Mouse (Mus musculus) MEL (cell line): Measurements from ENCODE around the gene Tbc1d1. TPM values are rescaled to one million over a fixed set of nuclear protein-coding genes. Genes with fewer than 3 reads are reported as not detected.

ENCODE experiments used
- DNase-seq: peaks from one replicate; pipeline ENCODE4 v3.0.0; 2011; ENCODE audit warnings: low read depth, low spot score
- H3K27ac ChIP-seq: 2 replicates; pipeline ENCODE4 v1.5.1; 2012; ENCODE audit warnings: low read depth, mild to moderate bottlenecking, control low read depth, low read length, moderate library complexity; ENCODE audit not compliant: control insufficient read depth
- H3K27me3 ChIP-seq, 2 experiments: fragments of 150-350 bp in 1 of 2; sonication (generic) in 1 of 2; 2 replicates each; pipeline ENCODE4 v1.6.1; 2012; ENCODE audit warnings: low read length in 2 of 2, mild to moderate bottlenecking in 2 of 2, improper control_type of control experiment in 1 of 2, moderate library complexity in 1 of 2; ENCODE audit not compliant: insufficient read depth in 2 of 2, control insufficient read depth in 1 of 2
- H3K36me3 ChIP-seq, 2 experiments: 2 replicates each; pipeline ENCODE4 v1.6.1; 2012 to 2014; ENCODE audit warnings: low read length in 2 of 2, improper control_type of control experiment in 1 of 2, inconsistent platforms in 1 of 2, mild to moderate bottlenecking in 1 of 2; ENCODE audit not compliant: insufficient read depth in 2 of 2, control insufficient read depth in 1 of 2
- H3K4me1 ChIP-seq, 2 experiments: fragments of 150-350 bp in 1 of 2; sonication (generic) in 1 of 2; 2 replicates each; pipeline ENCODE4 v1.6.1; 2012; ENCODE audit warnings: low read length in 2 of 2, improper control_type of control experiment in 1 of 2, mild to moderate bottlenecking in 1 of 2; ENCODE audit not compliant: insufficient read depth in 2 of 2, control insufficient read depth in 1 of 2
- H3K4me3 ChIP-seq, 2 experiments: fragments of 150-350 bp in 1 of 2; sonication (generic) in 1 of 2; 2 replicates each; pipeline ENCODE4 v1.5.1; 2012; ENCODE audit warnings: low read depth in 2 of 2, low read length in 2 of 2, mild to moderate bottlenecking in 2 of 2, moderate library complexity in 2 of 2, control low read depth in 1 of 2, improper control_type of control experiment in 1 of 2; ENCODE audit not compliant: control insufficient read depth in 1 of 2, insufficient read depth in 1 of 2
- H3K79me2 ChIP-seq: 2 replicates; pipeline ENCODE4 v1.6.1; 2012; ENCODE audit warnings: mild to moderate bottlenecking, low read length, moderate library complexity; ENCODE audit not compliant: control insufficient read depth, poor library complexity, insufficient read depth
- H3K9ac ChIP-seq: 2 replicates; pipeline ENCODE4 v1.6.1; 2012; ENCODE audit warnings: low read depth, mild to moderate bottlenecking, control low read depth, low read length, moderate library complexity; ENCODE audit not compliant: control insufficient read depth, poor library complexity, severe bottlenecking
- H3K9me3 ChIP-seq: fragments of 150-350 bp; sonication (generic); replicated peaks from 2 replicates; pipeline ENCODE4 v1.6.1; 2012; ENCODE audit warnings: mild to moderate bottlenecking, low read length, improper control_type of control experiment, moderate library complexity; ENCODE audit not compliant: insufficient read depth
- BHLHE40 ChIP-seq: IDR thresholded peaks from 2 replicates; pipeline ENCODE4 v1.6.1; 2012; ENCODE audit warnings: low read depth, mild to moderate bottlenecking, inconsistent platforms, low read length, improper control_type of control experiment, borderline replicate concordance
- CHD1 ChIP-seq: IDR thresholded peaks from 2 replicates; pipeline ENCODE4 v1.6.1; 2012; ENCODE audit warnings: low read depth, mild to moderate bottlenecking, inconsistent platforms, low read length, improper control_type of control experiment
- E2F4 ChIP-seq: IDR thresholded peaks from 2 replicates; pipeline ENCODE4 v1.6.1; 2011; ENCODE audit warnings: low read depth, low read length, improper control_type of control experiment, borderline replicate concordance
- EP300 ChIP-seq, 2 experiments: IDR thresholded peaks; 2 replicates each; pipeline ENCODE4 v1.6.1; 2011; ENCODE audit warnings: improper control_type of control experiment in 2 of 2, low read length in 2 of 2, low read depth in 1 of 2, mild to moderate bottlenecking in 1 of 2
- GATA1 ChIP-seq: IDR thresholded peaks from 2 replicates; pipeline ENCODE4 v1.6.1; 2011; ENCODE audit warnings: low read depth, low read length, improper control_type of control experiment
- HCFC1 ChIP-seq: IDR thresholded peaks from 2 replicates; pipeline ENCODE4 v1.6.1; 2012; ENCODE audit warnings: low read depth, mild to moderate bottlenecking, inconsistent platforms, low read length, improper control_type of control experiment, moderate library complexity
- JUND ChIP-seq: IDR thresholded peaks from 2 replicates; pipeline ENCODE4 v1.6.1; 2011; ENCODE audit warnings: low read depth, mild to moderate bottlenecking, improper control_type of control experiment, low read length
- KAT2A ChIP-seq: conservative IDR thresholded peaks from 2 replicates; pipeline ENCODE4 v1.6.1; 2012; ENCODE audit warnings: low read depth, low read length, improper control_type of control experiment, inconsistent platforms
- MAFK ChIP-seq: IDR thresholded peaks from 2 replicates; pipeline ENCODE4 v1.6.1; 2011; ENCODE audit warnings: low read depth, mild to moderate bottlenecking, low read length, improper control_type of control experiment, borderline replicate concordance
- MAZ ChIP-seq: IDR thresholded peaks from 2 replicates; pipeline ENCODE4 v1.6.1; 2012; ENCODE audit warnings: low read depth, mild to moderate bottlenecking, inconsistent platforms, low read length, improper control_type of control experiment
- MXI1 ChIP-seq: IDR thresholded peaks from 2 replicates; pipeline ENCODE4 v1.6.1; 2011; ENCODE audit warnings: mild to moderate bottlenecking, low read depth, low read length, improper control_type of control experiment
- MYB ChIP-seq: IDR thresholded peaks from 2 replicates; pipeline ENCODE4 v1.6.1; 2011; ENCODE audit warnings: mild to moderate bottlenecking, low read depth, low read length, improper control_type of control experiment
- MYC ChIP-seq: IDR thresholded peaks from 2 replicates; pipeline ENCODE4 v1.6.1; 2011; ENCODE audit warnings: low read depth, mild to moderate bottlenecking, low read length, improper control_type of control experiment, moderate library complexity
- NRF1 ChIP-seq: IDR thresholded peaks from 2 replicates; pipeline ENCODE4 v1.6.1; 2014; ENCODE audit warnings: low read depth, mild to moderate bottlenecking, inconsistent platforms, low read length, improper control_type of control experiment, moderate library complexity; ENCODE audit not compliant: poor library complexity, insufficient read depth, severe bottlenecking
- POLR2A ChIP-seq, 2 experiments: IDR thresholded peaks; 2 replicates each; pipeline ENCODE4 v1.6.1; 2011 to 2012; ENCODE audit warnings: low read length in 2 of 2, mild to moderate bottlenecking in 2 of 2, control low read depth in 1 of 2, improper control_type of control experiment in 1 of 2, low read depth in 1 of 2, moderate library complexity in 1 of 2; ENCODE audit not compliant: control insufficient read depth in 1 of 2, insufficient read depth in 1 of 2, poor library complexity in 1 of 2
- POLR2AphosphoS2 ChIP-seq: IDR thresholded peaks from 2 replicates; pipeline ENCODE4 v1.6.1; 2011; ENCODE audit warnings: low read length, improper control_type of control experiment
- RAD21 ChIP-seq: IDR thresholded peaks from 2 replicates; pipeline ENCODE4 v1.6.1; 2011; ENCODE audit warnings: mild to moderate bottlenecking, low read depth, low read length, improper control_type of control experiment
- RCOR1 ChIP-seq: IDR thresholded peaks from 2 replicates; pipeline ENCODE4 v1.6.1; 2012; ENCODE audit warnings: low read depth, mild to moderate bottlenecking, inconsistent platforms, low read length, improper control_type of control experiment
- SIN3A ChIP-seq: IDR thresholded peaks from 2 replicates; pipeline ENCODE4 v1.6.1; 2012; ENCODE audit warnings: low read length, improper control_type of control experiment, inconsistent platforms
- SMC3 ChIP-seq: IDR thresholded peaks from 2 replicates; pipeline ENCODE4 v1.6.1; 2011; ENCODE audit warnings: low read depth, low read length, improper control_type of control experiment
- TAL1 ChIP-seq: IDR thresholded peaks from 2 replicates; pipeline ENCODE4 v1.6.1; 2012; ENCODE audit warnings: mild to moderate bottlenecking, inconsistent platforms, low read length, moderate library complexity, mixed read lengths
- TBP ChIP-seq: IDR thresholded peaks from 2 replicates; pipeline ENCODE4 v1.8.0; 2011; ENCODE audit warnings: low read depth, low read length, improper control_type of control experiment
- UBTF ChIP-seq: IDR thresholded peaks from 2 replicates; pipeline ENCODE4 v1.6.1; 2012; ENCODE audit warnings: low read depth, mild to moderate bottlenecking, inconsistent platforms, low read length, improper control_type of control experiment, moderate library complexity, borderline replicate concordance; ENCODE audit not compliant: insufficient read depth
- USF2 ChIP-seq, 2 experiments: IDR thresholded peaks; 2 replicates each; pipeline ENCODE4 v1.6.1; 2011 to 2012; ENCODE audit warnings: improper control_type of control experiment in 2 of 2, low read length in 2 of 2, borderline replicate concordance in 1 of 2, inconsistent platforms in 1 of 2, low read depth in 1 of 2, mild to moderate bottlenecking in 1 of 2; ENCODE audit not compliant: insufficient read depth in 1 of 2
- ZC3H11A ChIP-seq: IDR thresholded peaks from 2 replicates; pipeline ENCODE4 v1.6.1; 2012; ENCODE audit warnings: low read depth, mild to moderate bottlenecking, inconsistent platforms, low read length, improper control_type of control experiment
- ZKSCAN1 ChIP-seq: IDR thresholded peaks from 2 replicates; pipeline ENCODE4 v1.6.1; 2012; ENCODE audit warnings: low read depth, mild to moderate bottlenecking, inconsistent platforms, low read length, improper control_type of control experiment, moderate library complexity
- ZMIZ1 ChIP-seq: IDR thresholded peaks from 2 replicates; pipeline ENCODE4 v1.6.1; 2012; ENCODE audit warnings: low read depth, mild to moderate bottlenecking, inconsistent platforms, low read length, improper control_type of control experiment, moderate library complexity
- ZNF384 ChIP-seq: IDR thresholded peaks from 2 replicates; pipeline ENCODE4 v1.6.1; 2012; ENCODE audit warnings: low read depth, mild to moderate bottlenecking, inconsistent platforms, low read length, improper control_type of control experiment
- polyA plus RNA-seq, 2 experiments: library from polyadenylated mRNA; stranded (reverse) in 1 of 2; unstranded in 1 of 2; fragments of >175 nt in 1 of 2; fragments of >200 nt in 1 of 2; gene quantifications; 2 replicates each; pipeline versions ENCODE4 v1.2.1 to v1.2.4; 2012; ENCODE audit warnings: low replicate concordance in 2 of 2, low read depth in 1 of 2; ENCODE audit not compliant: insufficient read length in 2 of 2, insufficient read depth in 1 of 2, missing spikeins in 1 of 2
- total RNA-seq: library from RNA; depleted of rRNA; stranded (reverse); fragments of 300-350 nt; gene quantifications from 2 replicates; pipeline ENCODE4 v1.2.3, GENCODE M21; 2012

Gene Tbc1d1
- total and polyA plus RNA-seq, 3 experiments, result 22.5 to 24.4 TPM; not detected in 1

DNA sequence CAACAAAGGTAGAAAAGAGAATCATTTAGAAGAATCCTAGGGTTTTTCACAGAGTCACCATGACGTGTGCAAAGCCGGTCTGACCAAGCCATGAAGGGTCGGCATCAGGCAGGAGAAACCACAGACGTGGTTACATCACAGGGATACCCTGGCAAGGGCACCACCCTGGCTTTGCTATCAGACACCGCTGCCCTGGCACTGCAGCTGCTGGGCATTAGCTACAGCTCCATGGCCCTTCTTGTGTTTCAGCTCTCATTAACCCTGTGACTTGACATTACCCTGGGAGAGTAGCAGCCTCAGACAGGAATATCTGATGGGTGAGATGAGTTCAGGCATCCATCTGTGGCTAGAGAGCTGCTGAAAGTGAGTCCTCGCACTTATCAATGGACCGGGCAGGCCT lies 42.5 kb downstream of the Tbc1d1 start:
- DNase-seq, result no peak
- Histone ChIP-seq H3K36me3 (peaks cover 0 to 2% of the 10 kb centered on the region in 2 experiments; a peak in 1 of 4 replicates), H3K9ac (no peak overlapping the region), H3K27me3 (no peaks in the 10 kb centered on the region), H3K27ac (no peak overlapping the region), H3K4me1 (no peaks in the 10 kb centered on the region; a peak in 1 of 4 replicates), H3K9me3 (no peaks in the 10 kb centered on the region), H3K4me3 (no peak overlapping the region), H3K79me2 (no peaks in the 10 kb centered on the region)
- TF ChIP-seq EP300 (IDR thresholded peaks at IDR 0.05; ENCODE audit: low read depth in 1 of 2, low read length in 2 of 2), result no peak
- TF ChIP-seq ZC3H11A, result no peak
- no peak for TF ChIP-seq HCFC1
- no peak for TF ChIP-seq TAL1
- no peak for TF ChIP-seq RAD21
- TF ChIP-seq MYC, result no peak
- no peak for TF ChIP-seq POLR2A (IDR thresholded peaks at IDR 0.05; ENCODE audit: control insufficient read depth in 1 of 2, insufficient read depth in 1 of 2, low read depth in 1 of 2, low read length in 2 of 2, poor library complexity in 1 of 2)
- no peak for TF ChIP-seq MXI1
- TF ChIP-seq POLR2AphosphoS2, result no peak
- TF ChIP-seq GATA1, result no peak
- no peak for TF ChIP-seq ZKSCAN1
- TF ChIP-seq MAZ, result no peak
- no peak for TF ChIP-seq ZNF384
- no peak for TF ChIP-seq E2F4
- TF ChIP-seq SMC3, result no peak
- TF ChIP-seq NRF1, result no peak
- no peak for TF ChIP-seq JUND
- no peak for TF ChIP-seq SIN3A
- TF ChIP-seq TBP, result no peak

DNA sequence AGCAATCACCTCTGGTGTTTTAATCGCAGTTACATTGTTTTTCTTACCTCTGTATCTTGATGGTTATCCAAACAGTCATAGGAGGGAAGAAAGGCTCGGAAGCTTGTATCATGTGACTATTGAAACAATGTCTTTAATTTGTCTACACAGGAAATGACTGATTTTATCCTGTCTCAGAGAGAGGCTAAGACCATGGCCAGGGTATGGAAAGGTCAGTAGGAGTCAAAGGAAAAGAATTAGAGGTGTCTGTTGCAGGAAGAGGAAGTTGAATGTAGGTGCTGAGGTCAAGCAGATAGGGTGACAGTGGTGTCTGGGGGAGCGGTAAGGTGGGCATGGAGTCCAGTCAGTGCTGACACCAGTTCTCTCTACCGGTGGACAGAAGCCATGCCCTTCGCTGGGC lies 45.0 kb downstream of the Tbc1d1 start:
- Histone ChIP-seq H3K9me3 (no peaks in the 10 kb centered on the region), H3K79me2 (no peaks in the 10 kb centered on the region), H3K4me1 (peaks cover 0 to 8% of the 10 kb centered on the region in 2 experiments; a peak in 2 of 4 replicates), H3K27ac (no peak overlapping the region), H3K27me3 (no peaks in the 10 kb centered on the region), H3K36me3 (peaks cover 0 to 10% of the 10 kb centered on the region in 2 experiments; a peak in 2 of 4 replicates), H3K9ac (no peak overlapping the region), H3K4me3 (no peak overlapping the region)
- no peak for DNase-seq
- TF ChIP-seq KAT2A (no peak), ZMIZ1 (no peak), MAFK (no peak), MXI1 (no peak), UBTF (no peak), GATA1 (no peak), SIN3A (no peak), MYB (no peak), USF2 (IDR thresholded peaks at IDR 0.05; ENCODE audit: borderline replicate concordance in 1 of 2, insufficient read depth in 1 of 2, low read depth in 1 of 2, low read length in 2 of 2) (no peak), ZNF384 (no peak), BHLHE40 (no peak), POLR2AphosphoS2 (no peak), RCOR1 (no peak), CHD1 (no peak), E2F4 (no peak)
